In genomic region chr5:63748759-63749158, GRCm38 (mm10) we compare ENCODE assay signal across 28 mouse cellular contexts.
DNase-seq lines count a peak whose midpoint lies in the region; ATAC-seq lines count a peak whose summit lies in the region.
"Had no signal": no experiment of that assay in that cellular context is flagged by ENCODE, and none has a peak within 500 bp of the region (broad histone marks: within the 10 kb centered on the region; RNA-seq: fewer than 3 reads in every experiment).

No protein-coding gene starts in this region.

- 0 out of 2 replicates have a peak, but pooled peaks have one; percentile 49 for ATAC-seq in hindbrain, embryonic 13.5 days (ENCODE audit: low FRiP score)
- no peak for ATAC-seq in hindbrain, embryonic 12.5 days (ENCODE audit: low FRiP score)
- ATAC-seq in midbrain, embryonic 12.5 days (ENCODE audit: low FRiP score, low read depth) = 0 out of 2 replicates have a peak, but pooled peaks have one; percentile 2
- ATAC-seq in midbrain, embryonic 13.5 days = no peak
- ATAC-seq in midbrain, embryonic 16.5 days = peak; percentile 80
- ATAC-seq: forebrain, postnatal 0 days; inflammation-experienced regulatory T-cells, adult 6 months; Patski had no signal

- H3K9me3 ChIP-seq in hindbrain, embryonic 13.5 days = 0 out of 2 replicates have a peak, but pooled peaks cover 4% of the 10 kb centered on the region
- H3K9me3 ChIP-seq in hindbrain, embryonic 12.5 days (replicated peaks) = no peaks in the 10 kb centered on the region
- H3K9me3 ChIP-seq in midbrain, embryonic 12.5 days = no peaks in the 10 kb centered on the region
- no peaks in the 10 kb centered on the region for H3K9me3 ChIP-seq in midbrain, embryonic 13.5 days
- no peaks in the 10 kb centered on the region for H3K9me3 ChIP-seq in midbrain, embryonic 16.5 days (replicated peaks; ENCODE audit: control insufficient read depth, low read length, poor library complexity, severe bottlenecking)
- no peaks in the 10 kb centered on the region for H3K9me3 ChIP-seq in midbrain, embryonic 10.5 days (replicated peaks)
- H3K9me3 ChIP-seq: embryonic facial prominence, embryonic 12.5 days; embryonic facial prominence, embryonic 15.5 days; heart, embryonic 13.5 days; hindbrain, embryonic 15.5 days had no signal

- H3K4me1 ChIP-seq in hindbrain, embryonic 13.5 days (replicated peaks) = 0 out of 2 replicates have a peak, but pooled peaks cover 6% of the 10 kb centered on the region
- no peaks in the 10 kb centered on the region for H3K4me1 ChIP-seq in hindbrain, embryonic 12.5 days
- no peaks in the 10 kb centered on the region for H3K4me1 ChIP-seq in midbrain, embryonic 12.5 days
- peaks cover 7% of the 10 kb centered on the region; the same call in 1 of the 2 replicates for H3K4me1 ChIP-seq in midbrain, embryonic 13.5 days (replicated peaks)
- H3K4me1 ChIP-seq in midbrain, embryonic 16.5 days (ENCODE audit: control insufficient read depth, insufficient read depth, low read length) = peaks cover 2% of the 10 kb centered on the region; the same call in 1 of the 2 replicates
- H3K4me1 ChIP-seq in midbrain, embryonic 10.5 days = no peaks in the 10 kb centered on the region
- H3K4me1 ChIP-seq: embryonic facial prominence, embryonic 12.5 days; embryonic facial prominence, embryonic 15.5 days; heart, embryonic 13.5 days; hindbrain, embryonic 15.5 days had no signal

- no peak overlapping the region for H3K4me3 ChIP-seq in hindbrain, embryonic 13.5 days
- H3K4me3 ChIP-seq in hindbrain, embryonic 12.5 days = no peak overlapping the region
- no peak overlapping the region for H3K4me3 ChIP-seq in midbrain, embryonic 12.5 days
- H3K4me3 ChIP-seq in midbrain, embryonic 13.5 days (replicated peaks) = no peak overlapping the region
- no peak overlapping the region for H3K4me3 ChIP-seq in midbrain, embryonic 16.5 days (ENCODE audit: low read depth, low read length)
- H3K4me3 ChIP-seq in midbrain, embryonic 10.5 days = no peak overlapping the region
- H3K4me3 ChIP-seq: embryonic facial prominence, embryonic 12.5 days; embryonic facial prominence, embryonic 15.5 days; gastrocnemius, adult 2 months; heart, embryonic 13.5 days; hindbrain, embryonic 15.5 days had no signal

- no peak overlapping the region for H3K4me2 ChIP-seq in hindbrain, embryonic 13.5 days
- H3K4me2 ChIP-seq in hindbrain, embryonic 12.5 days (replicated peaks) = no peak overlapping the region
- no peak overlapping the region for H3K4me2 ChIP-seq in midbrain, embryonic 12.5 days (replicated peaks)
- no peak overlapping the region for H3K4me2 ChIP-seq in midbrain, embryonic 13.5 days (replicated peaks)
- no peak overlapping the region for H3K4me2 ChIP-seq in midbrain, embryonic 16.5 days (ENCODE audit: low read length)
- H3K4me2 ChIP-seq: embryonic facial prominence, embryonic 12.5 days; embryonic facial prominence, embryonic 15.5 days; heart, embryonic 13.5 days; hindbrain, embryonic 15.5 days had no signal

- H3K9ac ChIP-seq in hindbrain, embryonic 13.5 days = no peak overlapping the region
- H3K9ac ChIP-seq in hindbrain, embryonic 12.5 days = no peak overlapping the region
- H3K9ac ChIP-seq in midbrain, embryonic 12.5 days (replicated peaks) = no peak overlapping the region
- no peak overlapping the region for H3K9ac ChIP-seq in midbrain, embryonic 13.5 days (replicated peaks)
- H3K9ac ChIP-seq in midbrain, embryonic 16.5 days (ENCODE audit: low read depth, low read length) = no peak overlapping the region
- H3K9ac ChIP-seq: embryonic facial prominence, embryonic 12.5 days; embryonic facial prominence, embryonic 15.5 days; forebrain, postnatal 0 days; heart, embryonic 13.5 days; hindbrain, embryonic 15.5 days had no signal

- DNase-seq in midbrain, embryonic 10.5 days (ENCODE audit: low spot score) = no peak
- DNase-seq in lung, postnatal 14 days = no peak
- DNase-seq: adrenal gland, postnatal 10 days; adrenal gland, postnatal 36 days; B cell, adult 2 months; cerebellum, adult 11 months; cerebellum, adult 2 months; cerebellum, adult 9-11 months; cerebellum, postnatal 25 days; forebrain, postnatal 0 days; gastrocnemius, adult 2 months; gastrocnemius, postnatal 14 days; heart, adult 18-20 months; heart, postnatal 14 days; heart, postnatal 4 days had no signal

- H3K36me3 ChIP-seq in hindbrain, embryonic 13.5 days = no peaks in the 10 kb centered on the region
- H3K36me3 ChIP-seq in hindbrain, embryonic 12.5 days = no peaks in the 10 kb centered on the region
- H3K36me3 ChIP-seq in midbrain, embryonic 12.5 days = no peaks in the 10 kb centered on the region
- H3K36me3 ChIP-seq in midbrain, embryonic 13.5 days = no peaks in the 10 kb centered on the region
- H3K36me3 ChIP-seq in midbrain, embryonic 16.5 days (ENCODE audit: control insufficient read depth, insufficient read depth, low read length) = no peaks in the 10 kb centered on the region
- H3K36me3 ChIP-seq in midbrain, embryonic 10.5 days = no peaks in the 10 kb centered on the region
- H3K36me3 ChIP-seq: embryonic facial prominence, embryonic 12.5 days; embryonic facial prominence, embryonic 15.5 days; G1E; heart, embryonic 13.5 days; hindbrain, embryonic 15.5 days had no signal

- WGBS in hindbrain, embryonic 13.5 days = 53% methylated on average over 1 of the region's 1 CpGs
- 72% methylated on average over 1 of the region's 1 CpGs for WGBS in hindbrain, embryonic 12.5 days
- WGBS in midbrain, embryonic 12.5 days = 59% methylated on average over 1 of the region's 1 CpGs
- 50% methylated on average over 1 of the region's 1 CpGs for WGBS in midbrain, embryonic 13.5 days
- WGBS in midbrain, embryonic 16.5 days = 34% methylated on average over 1 of the region's 1 CpGs
- WGBS in midbrain, embryonic 10.5 days = 76% methylated on average over 1 of the region's 1 CpGs

- no peak overlapping the region for H3K27ac ChIP-seq in hindbrain, embryonic 13.5 days
- H3K27ac ChIP-seq in hindbrain, embryonic 12.5 days = no peak overlapping the region
- no peak overlapping the region for H3K27ac ChIP-seq in midbrain, embryonic 12.5 days (replicated peaks)
- no peak overlapping the region for H3K27ac ChIP-seq in midbrain, embryonic 13.5 days
- no peak overlapping the region for H3K27ac ChIP-seq in midbrain, embryonic 16.5 days (ENCODE audit: low read length)
- H3K27ac ChIP-seq in midbrain, embryonic 10.5 days (replicated peaks) = no peak overlapping the region
- H3K27ac ChIP-seq: embryonic facial prominence, embryonic 12.5 days; embryonic facial prominence, embryonic 15.5 days; gastrocnemius, adult 2 months; heart, embryonic 13.5 days; hindbrain, embryonic 15.5 days had no signal

- no peaks in the 10 kb centered on the region for H3K27me3 ChIP-seq in hindbrain, embryonic 13.5 days
- no peaks in the 10 kb centered on the region for H3K27me3 ChIP-seq in hindbrain, embryonic 12.5 days
- H3K27me3 ChIP-seq in midbrain, embryonic 12.5 days = no peaks in the 10 kb centered on the region
- H3K27me3 ChIP-seq in midbrain, embryonic 13.5 days = no peaks in the 10 kb centered on the region
- H3K27me3 ChIP-seq in midbrain, embryonic 16.5 days (ENCODE audit: control insufficient read depth, insufficient read depth, low read depth, low read length) = no peaks in the 10 kb centered on the region
- H3K27me3 ChIP-seq in midbrain, embryonic 10.5 days (ENCODE audit: low read depth, poor library complexity, severe bottlenecking) = no peaks in the 10 kb centered on the region
- H3K27me3 ChIP-seq: CH12.LX; embryonic facial prominence, embryonic 12.5 days; embryonic facial prominence, embryonic 15.5 days; heart, embryonic 13.5 days; hindbrain, embryonic 15.5 days had no signal

Comparison
In these comparisons a context has a peak if more than half of its experiments do, and no peak if none do; other contexts are left out.
1. ATAC-seq: peak in hindbrain, embryonic 13.5 days (single experiment), midbrain, embryonic 12.5 days (single experiment) and midbrain, embryonic 16.5 days (single experiment); none in hindbrain, embryonic 12.5 days (single experiment) and midbrain, embryonic 13.5 days (single experiment).